Mouse (Mus musculus) thymus, adult 2 months (tissue): ENCODE data around the gene Cbfb. TPM values are rescaled to one million over a fixed set of nuclear protein-coding genes. Genes with fewer than 3 reads are reported as not detected.
A peak's percentile ranks its signal among the peaks of the same experiment; 100 is the strongest.

Source experiments
- DNase-seq: peaks from one replicate; pipeline ENCODE4 v3.0.0; 2021
- H3K27ac ChIP-seq: fragments of 200-500 bp; 2 replicates; pipeline ENCODE4 v1.5.1; 2012; ENCODE audit warnings: low read length, control low read depth; ENCODE audit not compliant: control insufficient read depth, insufficient read depth
- H3K27me3 ChIP-seq: fragments of 200-500 bp; 2 replicates; pipeline ENCODE4 v1.6.1; 2012; ENCODE audit warnings: mild to moderate bottlenecking, low read length, moderate library complexity, mixed read lengths; ENCODE audit not compliant: control insufficient read depth, insufficient read depth
- H3K36me3 ChIP-seq: fragments of 200-500 bp; 2 replicates; pipeline ENCODE4 v1.6.1; 2012; ENCODE audit warnings: mild to moderate bottlenecking, low read length, moderate library complexity; ENCODE audit not compliant: control insufficient read depth, insufficient read depth
- H3K4me1 ChIP-seq: fragments of 200-500 bp; replicated peaks from 2 replicates; pipeline ENCODE4 v1.6.1; 2012; ENCODE audit warnings: low read length; ENCODE audit not compliant: control insufficient read depth, insufficient read depth
- H3K4me3 ChIP-seq: fragments of 200-500 bp; 2 replicates; pipeline ENCODE4 v1.5.1; 2012; ENCODE audit warnings: mild to moderate bottlenecking, low read length, control low read depth, moderate library complexity; ENCODE audit not compliant: control insufficient read depth, insufficient read depth
- CTCF ChIP-seq: fragments of 200-500 bp; IDR thresholded peaks from 2 replicates; pipeline ENCODE4 v1.5.1; 2012; ENCODE audit warnings: mild to moderate bottlenecking, control low read depth, low read length, moderate library complexity, borderline replicate concordance; ENCODE audit not compliant: control insufficient read depth, poor library complexity, insufficient read depth; ENCODE audit errors: extremely low read depth
- POLR2A ChIP-seq: fragments of 200-500 bp; IDR thresholded peaks from 2 replicates; pipeline ENCODE4 v1.6.1; 2012; ENCODE audit warnings: mild to moderate bottlenecking, low read length, control low read depth, moderate library complexity; ENCODE audit not compliant: control insufficient read depth, poor library complexity, insufficient read depth; ENCODE audit errors: extremely low read depth
- WGBS: fragments of 180-500 bp; shearing (Covaris S2); methylation state at CpG from one replicate; pipeline ENCODE4 v1.1.7; 2018; 5-methylcytosine and 5-hydroxymethylcytosine counted together
- polyA plus RNA-seq: library from polyadenylated mRNA; depleted of rRNA; stranded (reverse); fragments of >200 nt; gene quantifications from 2 replicates; pipeline ENCODE4 v1.2.3, GENCODE M21; 2012; rRNA removed

Gene Cbfb
- polyA plus RNA-seq, 1 experiment: 26.7 TPM

GRCm38 (mm10) chr8:105266775-105267174 lies 96.3 kb downstream of the Cbfb start:
- Histone ChIP-seq H3K27me3 (peaks cover 17% of the 10 kb centered on the region; the same call in 1 of the 2 replicates), H3K36me3 (no peaks in the 10 kb centered on the region; the same call in none of the 2 replicates), H3K4me1 (peaks cover 33% of the 10 kb centered on the region), H3K4me3 (no peak overlapping the region), H3K27ac (no peak overlapping the region)
- TF ChIP-seq CTCF (no peak), POLR2A (no peak)
- 12% methylated on average over 13 of the region's 13 CpGs for WGBS
- DNase-seq: peak; percentile 39

Other genes with a start within 250 kb of the Cbfb start
- gene Ces2e, start 244.4 kb upstream of the Cbfb start, polyA plus RNA-seq: 1.6 and 2.3 TPM in 2 replicates
- 3.2 and 4.9 TPM in 2 replicates for gene Ces2f, start 223.3 kb upstream of the Cbfb start, polyA plus RNA-seq
- 7.6 and 7.8 TPM in 2 replicates for gene Ces2g, start 209.0 kb upstream of the Cbfb start, polyA plus RNA-seq
- not detected in 2 replicates for gene Ces2h, start 169.8 kb upstream of the Cbfb start, polyA plus RNA-seq
- gene Ces3a, start 122.1 kb upstream of the Cbfb start, polyA plus RNA-seq: 0.13 and 1.2 TPM in 2 replicates
- gene Ces3b, start 86.9 kb upstream of the Cbfb start, polyA plus RNA-seq: 0.07 and 0.51 TPM in 2 replicates
- 0.05 TPM in 1 of 2 replicates, not detected in the other for gene Ces4a, start 38.9 kb upstream of the Cbfb start, polyA plus RNA-seq
- gene D230025D16Rik, start 54.5 kb downstream of the Cbfb start, polyA plus RNA-seq: 24.6 and 26.4 TPM in 2 replicates
- gene B3gnt9, start 84.5 kb downstream of the Cbfb start, polyA plus RNA-seq: 11.6 and 13.1 TPM in 2 replicates
- 40.1 and 40.4 TPM in 2 replicates for gene Tradd, start 93.9 kb downstream of the Cbfb start, polyA plus RNA-seq
- 27.8 and 30.4 TPM in 2 replicates for gene Fbxl8, start 94.0 kb downstream of the Cbfb start, polyA plus RNA-seq
- gene Hsf4, start 99.1 kb downstream of the Cbfb start, polyA plus RNA-seq: 2.9 and 3.3 TPM in 2 replicates
- 3.5 and 4.0 TPM in 2 replicates for gene Nol3, start 105.5 kb downstream of the Cbfb start, polyA plus RNA-seq
- 13.6 and 14.3 TPM in 2 replicates for gene 4931428F04Rik, start 119.2 kb downstream of the Cbfb start, polyA plus RNA-seq
- 10.6 and 12.7 TPM in 2 replicates for gene Exoc3l, start 125.4 kb downstream of the Cbfb start, polyA plus RNA-seq
- 474 and 475 TPM in 2 replicates for gene E2f4, start 127.0 kb downstream of the Cbfb start, polyA plus RNA-seq
- gene Elmo3, start 134.9 kb downstream of the Cbfb start, polyA plus RNA-seq: 28.9 and 39.1 TPM in 2 replicates
- gene Lrrc29, start 155.6 kb downstream of the Cbfb start, polyA plus RNA-seq: 13.1 and 15.1 TPM in 2 replicates
- gene Tmem208, start 155.7 kb downstream of the Cbfb start, polyA plus RNA-seq: 137 and 194 TPM in 2 replicates
- 33.6 and 36.2 TPM in 2 replicates for gene Fhod1, start 177.3 kb downstream of the Cbfb start, polyA plus RNA-seq
- 12.7 and 14.7 TPM in 2 replicates for gene Slc9a5, start 178.2 kb downstream of the Cbfb start, polyA plus RNA-seq
- 1.3 and 1.5 TPM in 2 replicates for gene Plekhg4, start 202.6 kb downstream of the Cbfb start, polyA plus RNA-seq
- 0.07 TPM in 1 of 2 replicates, not detected in the other for gene Kctd19, start 242.8 kb downstream of the Cbfb start, polyA plus RNA-seq
- 0.24 and 0.34 TPM in 2 replicates for gene Lrrc36, start 242.9 kb downstream of the Cbfb start, polyA plus RNA-seq